Mouse (Mus musculus): ENCODE measurements at regions not wholly inside any gene's neighbourhood (a gene's known extent, or its start where the extent isn't known, plus 50 kb on each side); places are given as distances from the start of the nearest gene placed in this dataset.

GRCm38 (mm10) chr11:33012384-33013160, 134.6 kb downstream of the Fgf18 start:
- Histone ChIP-seq H3K27ac (ENCODE audit: low read depth) (no peak overlapping the region), H3K4me1 (replicated peaks; ENCODE audit: control insufficient read depth, insufficient read depth, low read length) (no peaks in the 10 kb centered on the region), H3K4me2 (ENCODE audit: low read length) (no peak overlapping the region), H3K36me3 (ENCODE audit: control insufficient read depth, insufficient read depth, low read length) (no peaks in the 10 kb centered on the region), H3K27me3 (replicated peaks; ENCODE audit: control insufficient read depth, insufficient read depth, low read length) (no peaks in the 10 kb centered on the region), H3K4me3 (ENCODE audit: low read depth, low read length) (no peak overlapping the region), H3K9ac (ENCODE audit: low read length) (no peak overlapping the region), H3K9me3 (ENCODE audit: control insufficient read depth, low read length) (no peaks in the 10 kb centered on the region)
- 60% methylated on average over 14 of the region's 14 CpGs for WGBS
- ATAC-seq (replicated peaks; ENCODE audit: low FRiP score, low TSS enrichment, low read depth) (no peak), DNase-seq (ENCODE audit: low spot score) (no peak)

- Histone ChIP-seq H3K4me3 (ENCODE audit: low read depth, low read length) (no peak overlapping the region), H3K27ac (ENCODE audit: low read depth) (no peak overlapping the region), H3K9me3 (ENCODE audit: control insufficient read depth, low read length) (no peaks in the 10 kb centered on the region), H3K27me3 (replicated peaks; ENCODE audit: control insufficient read depth, insufficient read depth, low read length) (no peaks in the 10 kb centered on the region), H3K36me3 (ENCODE audit: control insufficient read depth, insufficient read depth, low read length) (no peaks in the 10 kb centered on the region), H3K4me1 (replicated peaks; ENCODE audit: control insufficient read depth, insufficient read depth, low read length) (no peaks in the 10 kb centered on the region), H3K9ac (ENCODE audit: low read length) (no peak overlapping the region), H3K4me2 (ENCODE audit: low read length) (no peak overlapping the region)
- ATAC-seq (replicated peaks; ENCODE audit: low FRiP score, low TSS enrichment, low read depth) (no peak), DNase-seq (ENCODE audit: low spot score) (no peak)
Observed at GRCm38 (mm10) chr11:33008611-33009010, 138.6 kb downstream of the Fgf18 start.

GRCm38 (mm10) chr11:33007826-33008530, 139.2 kb downstream of the Fgf18 start:
- H3K36me3 ChIP-seq (ENCODE audit: control insufficient read depth, insufficient read depth, low read length): no peaks in the 10 kb centered on the region
- DNase-seq (ENCODE audit: low spot score) (no peak), ATAC-seq (replicated peaks; ENCODE audit: low FRiP score, low TSS enrichment, low read depth) (no peak)
- H3K9ac ChIP-seq (ENCODE audit: low read length): no peak overlapping the region
- no peak overlapping the region for H3K4me3 ChIP-seq (ENCODE audit: low read depth, low read length)
- no peaks in the 10 kb centered on the region for H3K27me3 ChIP-seq (replicated peaks; ENCODE audit: control insufficient read depth, insufficient read depth, low read length)
- H3K9me3 ChIP-seq (ENCODE audit: control insufficient read depth, low read length): no peaks in the 10 kb centered on the region
- no peaks in the 10 kb centered on the region for H3K4me1 ChIP-seq (replicated peaks; ENCODE audit: control insufficient read depth, insufficient read depth, low read length)
- WGBS: 86% methylated on average over 11 of the region's 11 CpGs
- no peak overlapping the region for H3K27ac ChIP-seq (ENCODE audit: low read depth)
- no peak overlapping the region for H3K4me2 ChIP-seq (ENCODE audit: low read length)

- no peak overlapping the region for H3K4me3 ChIP-seq (ENCODE audit: low read depth, low read length)
- no peak for ATAC-seq (replicated peaks; ENCODE audit: low FRiP score, low TSS enrichment, low read depth)
- no peaks in the 10 kb centered on the region for H3K9me3 ChIP-seq (ENCODE audit: control insufficient read depth, low read length)
- DNase-seq (ENCODE audit: low spot score): no peak
- no peaks in the 10 kb centered on the region for H3K4me1 ChIP-seq (replicated peaks; ENCODE audit: control insufficient read depth, insufficient read depth, low read length)
- no peak overlapping the region for H3K9ac ChIP-seq (ENCODE audit: low read length)
- no peaks in the 10 kb centered on the region for H3K27me3 ChIP-seq (replicated peaks; ENCODE audit: control insufficient read depth, insufficient read depth, low read length)
- 65% methylated on average over 6 of the region's 6 CpGs for WGBS
- H3K27ac ChIP-seq (ENCODE audit: low read depth): no peak overlapping the region
- no peaks in the 10 kb centered on the region for H3K36me3 ChIP-seq (ENCODE audit: control insufficient read depth, insufficient read depth, low read length)
- H3K4me2 ChIP-seq (ENCODE audit: low read length): no peak overlapping the region
Observed at GRCm38 (mm10) chr11:33007366-33007765, 139.8 kb downstream of the Fgf18 start.

- Histone ChIP-seq H3K4me2 (ENCODE audit: low read length) (no peak overlapping the region), H3K4me1 (replicated peaks; ENCODE audit: control insufficient read depth, insufficient read depth, low read length) (no peaks in the 10 kb centered on the region), H3K36me3 (ENCODE audit: control insufficient read depth, insufficient read depth, low read length) (no peaks in the 10 kb centered on the region), H3K9ac (ENCODE audit: low read length) (no peak overlapping the region), H3K9me3 (ENCODE audit: control insufficient read depth, low read length) (no peaks in the 10 kb centered on the region), H3K4me3 (ENCODE audit: low read depth, low read length) (no peak overlapping the region), H3K27ac (ENCODE audit: low read depth) (no peak overlapping the region), H3K27me3 (replicated peaks; ENCODE audit: control insufficient read depth, insufficient read depth, low read length) (no peaks in the 10 kb centered on the region)
- WGBS: 44% methylated on average over 4 of the region's 4 CpGs
- DNase-seq (ENCODE audit: low spot score) (no peak), ATAC-seq (replicated peaks; ENCODE audit: low FRiP score, low TSS enrichment, low read depth) (no peak)
Observed at GRCm38 (mm10) chr11:33005183-33005582, 142.0 kb downstream of the Fgf18 start.

GRCm38 (mm10) chr11:33004603-33005002, 142.6 kb downstream of the Fgf18 start:
- no peaks in the 10 kb centered on the region for H3K27me3 ChIP-seq (replicated peaks; ENCODE audit: control insufficient read depth, insufficient read depth, low read length)
- ATAC-seq (replicated peaks; ENCODE audit: low FRiP score, low TSS enrichment, low read depth): no peak
- H3K4me1 ChIP-seq (replicated peaks; ENCODE audit: control insufficient read depth, insufficient read depth, low read length): no peaks in the 10 kb centered on the region
- H3K4me3 ChIP-seq (ENCODE audit: low read depth, low read length): no peak overlapping the region
- no peak overlapping the region for H3K27ac ChIP-seq (ENCODE audit: low read depth)
- H3K36me3 ChIP-seq (ENCODE audit: control insufficient read depth, insufficient read depth, low read length): no peaks in the 10 kb centered on the region
- DNase-seq (ENCODE audit: low spot score): no peak
- H3K4me2 ChIP-seq (ENCODE audit: low read length): no peak overlapping the region
- no peak overlapping the region for H3K9ac ChIP-seq (ENCODE audit: low read length)
- H3K9me3 ChIP-seq (ENCODE audit: control insufficient read depth, low read length): no peaks in the 10 kb centered on the region
- 72% methylated on average over 11 of the region's 11 CpGs for WGBS

GRCm38 (mm10) chr11:32999684-33000255, 147.4 kb downstream of the Fgf18 start:
- WGBS: 81% methylated on average over 4 of the region's 4 CpGs
- Histone ChIP-seq H3K9me3 (ENCODE audit: control insufficient read depth, low read length) (no peaks in the 10 kb centered on the region), H3K36me3 (ENCODE audit: control insufficient read depth, insufficient read depth, low read length) (no peaks in the 10 kb centered on the region), H3K4me3 (ENCODE audit: low read depth, low read length) (no peak overlapping the region), H3K27me3 (replicated peaks; ENCODE audit: control insufficient read depth, insufficient read depth, low read length) (no peaks in the 10 kb centered on the region), H3K4me2 (ENCODE audit: low read length) (no peak overlapping the region), H3K4me1 (replicated peaks; ENCODE audit: control insufficient read depth, insufficient read depth, low read length) (no peaks in the 10 kb centered on the region), H3K9ac (ENCODE audit: low read length) (no peak overlapping the region), H3K27ac (ENCODE audit: low read depth) (no peak overlapping the region)
- peak; percentile 10 for DNase-seq (ENCODE audit: low spot score)
- ATAC-seq (replicated peaks; ENCODE audit: low FRiP score, low TSS enrichment, low read depth): no peak

GRCm38 (mm10) chr11:32998687-32999605, 148.3 kb downstream of the Fgf18 start:
- no peaks in the 10 kb centered on the region for H3K36me3 ChIP-seq (ENCODE audit: control insufficient read depth, insufficient read depth, low read length)
- peak; percentile 38 for DNase-seq (ENCODE audit: low spot score)

More at GRCm38 (mm10) chr11:32998687-32999605, 148.3 kb downstream of the Fgf18 start:
- H3K27me3 ChIP-seq (replicated peaks; ENCODE audit: control insufficient read depth, insufficient read depth, low read length): no peaks in the 10 kb centered on the region
- no peak overlapping the region for H3K9ac ChIP-seq (ENCODE audit: low read length)
- no peaks in the 10 kb centered on the region for H3K4me1 ChIP-seq (replicated peaks; ENCODE audit: control insufficient read depth, insufficient read depth, low read length)
- H3K9me3 ChIP-seq (ENCODE audit: control insufficient read depth, low read length): no peaks in the 10 kb centered on the region
- no peak overlapping the region for H3K27ac ChIP-seq (ENCODE audit: low read depth)
- 81% methylated on average over 14 of the region's 14 CpGs for WGBS
- H3K4me3 ChIP-seq (ENCODE audit: low read depth, low read length): no peak overlapping the region
- no peak for ATAC-seq (replicated peaks; ENCODE audit: low FRiP score, low TSS enrichment, low read depth)
- H3K4me2 ChIP-seq (ENCODE audit: low read length): no peak overlapping the region
